Mouse (Mus musculus): ENCODE results near the gene Slc30a2.
"Not testable (repeated sequence)": the region's sequence is repeated elsewhere in the genome, so short reads cannot be mapped to it uniquely, and the experiment has no call there.

The Slc30a2 gene

DNA sequence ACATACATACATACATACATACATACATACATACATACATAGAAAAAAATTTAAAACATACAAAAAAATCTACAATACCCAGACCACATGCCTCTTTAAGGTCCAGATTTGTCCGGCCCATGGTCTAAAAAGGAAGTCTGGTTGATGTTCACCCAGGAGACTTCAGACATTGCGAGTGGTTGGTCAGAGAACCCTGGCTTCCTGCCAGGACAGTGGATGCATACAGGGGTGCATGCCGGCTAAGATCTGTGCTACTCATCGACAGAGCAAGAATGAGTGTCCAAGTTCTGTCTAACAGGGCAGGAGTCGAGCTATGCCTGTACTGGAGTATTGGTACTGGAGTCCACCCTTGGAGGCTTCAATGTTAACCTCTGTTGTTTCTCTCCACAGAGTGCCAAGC lies 18.3 kb upstream of the Slc30a2 start:
- DNase-seq = no peak

- DNase-seq = no peak
Measured at GRCm38 (mm10) chr4:134326859-134327530, 16.0 kb upstream of the Slc30a2 start.

DNA sequence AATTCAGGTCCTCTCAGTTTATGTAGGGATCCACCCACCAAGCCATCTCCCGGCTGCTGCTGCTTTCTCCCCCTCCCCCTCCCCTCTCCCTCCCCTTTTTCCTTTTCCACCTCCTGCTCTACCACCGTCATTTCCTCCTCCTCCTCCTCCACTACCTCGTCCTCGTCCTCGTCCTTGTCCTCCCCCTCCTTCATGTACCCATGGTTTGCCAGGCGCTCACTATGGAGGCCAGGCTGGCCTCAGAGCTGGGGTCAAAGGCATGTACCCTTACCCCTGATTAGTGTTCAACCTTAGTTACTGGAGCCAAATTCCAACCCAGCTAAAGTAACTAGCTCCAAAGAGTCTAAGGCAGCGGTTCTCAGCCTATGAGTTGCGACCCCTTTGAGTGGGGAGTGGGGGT lies 14.8 kb upstream of the Slc30a2 start:
- DNase-seq = no peak

GRCm38 (mm10) chr4:134328832-134329231 lies 14.1 kb upstream of the Slc30a2 start:
- no peak for DNase-seq

- DNase-seq = no peak
Measured at GRCm38 (mm10) chr4:134330281-134330680, 12.7 kb upstream of the Slc30a2 start.

- not testable (repeated sequence) for DNase-seq
Measured at GRCm38 (mm10) chr4:134341231-134341630, 1.8 kb upstream of the Slc30a2 start.

- DNase-seq = no peak
Measured at GRCm38 (mm10) chr4:134342213-134342779, 685 bp upstream of the Slc30a2 start.

DNA sequence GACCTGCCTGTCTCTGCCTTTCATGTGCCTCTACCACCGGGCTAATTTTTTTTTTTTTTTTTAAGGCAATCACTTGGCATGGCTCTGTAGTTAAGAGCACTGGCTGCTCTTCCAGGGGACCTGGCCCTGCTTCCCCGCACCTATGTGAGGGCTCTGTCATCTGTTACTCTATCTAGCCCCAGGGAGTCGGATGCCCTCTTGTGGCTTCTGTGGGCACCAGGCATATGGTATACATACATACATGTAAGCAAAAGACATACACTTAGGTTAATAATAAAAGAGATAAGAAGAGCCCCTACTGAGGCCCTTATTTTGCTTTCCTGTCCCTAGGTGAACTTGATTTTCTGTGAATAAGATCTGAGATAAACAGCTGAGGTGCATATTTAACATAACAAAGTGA lies 1.6 kb downstream of the Slc30a2 start:
- DNase-seq = no peak

- no peak for DNase-seq
Measured at GRCm38 (mm10) chr4:134345802-134346201, 2.8 kb downstream of the Slc30a2 start.

DNA sequence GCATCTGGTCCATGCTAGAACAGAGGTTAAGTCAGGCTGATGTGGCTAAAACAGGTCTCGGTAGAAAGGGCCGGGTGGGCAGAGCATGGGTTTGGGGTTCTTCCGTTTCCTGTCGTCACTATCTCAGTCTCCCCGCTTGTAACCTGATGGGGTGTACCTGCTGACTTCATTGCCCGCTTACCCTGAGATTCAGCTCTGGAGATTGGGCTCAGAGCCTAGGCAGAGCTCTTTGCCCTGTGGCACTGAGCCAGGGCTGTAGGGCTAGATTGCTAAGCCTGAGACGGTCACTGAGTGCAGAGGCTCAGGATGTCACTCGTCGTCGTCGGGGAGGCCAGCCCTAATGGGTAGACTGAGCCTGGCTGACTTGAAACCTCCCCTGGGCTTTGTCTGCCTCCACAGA lies 5.1 kb downstream of the Slc30a2 start:
- no peak for DNase-seq

- DNase-seq = no peak
Measured at GRCm38 (mm10) chr4:134348545-134348944, 5.6 kb downstream of the Slc30a2 start.

GRCm38 (mm10) chr4:134349829-134350228 lies 6.8 kb downstream of the Slc30a2 start:
- no peak for DNase-seq

GRCm38 (mm10) chr4:134350641-134351040 lies 7.7 kb downstream of the Slc30a2 start:
- no peak for DNase-seq

- DNase-seq = no peak
Measured at GRCm38 (mm10) chr4:134351329-134352260, 8.6 kb downstream of the Slc30a2 start.

DNA sequence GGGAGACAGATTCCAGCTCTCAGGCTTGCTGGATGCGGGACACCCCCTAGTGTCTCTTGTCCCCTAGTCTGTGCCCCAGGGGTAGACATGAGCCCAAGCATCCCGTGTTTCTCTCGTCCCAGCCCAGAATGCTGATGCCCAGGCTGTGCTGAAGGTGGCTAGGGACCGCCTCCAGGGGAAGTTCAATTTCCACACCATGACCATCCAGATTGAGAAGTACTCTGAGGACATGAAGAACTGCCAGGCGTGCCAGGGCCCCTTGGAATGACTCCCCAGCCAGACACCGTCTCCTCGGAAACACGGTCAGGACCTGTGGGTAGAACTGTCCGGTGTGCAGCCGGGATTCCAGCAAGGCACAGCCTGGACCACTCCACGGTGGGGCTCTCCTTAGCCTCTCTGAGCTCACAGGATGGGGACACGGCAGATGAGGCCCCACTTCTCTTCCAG lies 9.3 kb downstream of the Slc30a2 start:
- no peak for DNase-seq

GRCm38 (mm10) chr4:134352929-134353328 lies 9.9 kb downstream of the Slc30a2 start:
- DNase-seq = no peak

DNA sequence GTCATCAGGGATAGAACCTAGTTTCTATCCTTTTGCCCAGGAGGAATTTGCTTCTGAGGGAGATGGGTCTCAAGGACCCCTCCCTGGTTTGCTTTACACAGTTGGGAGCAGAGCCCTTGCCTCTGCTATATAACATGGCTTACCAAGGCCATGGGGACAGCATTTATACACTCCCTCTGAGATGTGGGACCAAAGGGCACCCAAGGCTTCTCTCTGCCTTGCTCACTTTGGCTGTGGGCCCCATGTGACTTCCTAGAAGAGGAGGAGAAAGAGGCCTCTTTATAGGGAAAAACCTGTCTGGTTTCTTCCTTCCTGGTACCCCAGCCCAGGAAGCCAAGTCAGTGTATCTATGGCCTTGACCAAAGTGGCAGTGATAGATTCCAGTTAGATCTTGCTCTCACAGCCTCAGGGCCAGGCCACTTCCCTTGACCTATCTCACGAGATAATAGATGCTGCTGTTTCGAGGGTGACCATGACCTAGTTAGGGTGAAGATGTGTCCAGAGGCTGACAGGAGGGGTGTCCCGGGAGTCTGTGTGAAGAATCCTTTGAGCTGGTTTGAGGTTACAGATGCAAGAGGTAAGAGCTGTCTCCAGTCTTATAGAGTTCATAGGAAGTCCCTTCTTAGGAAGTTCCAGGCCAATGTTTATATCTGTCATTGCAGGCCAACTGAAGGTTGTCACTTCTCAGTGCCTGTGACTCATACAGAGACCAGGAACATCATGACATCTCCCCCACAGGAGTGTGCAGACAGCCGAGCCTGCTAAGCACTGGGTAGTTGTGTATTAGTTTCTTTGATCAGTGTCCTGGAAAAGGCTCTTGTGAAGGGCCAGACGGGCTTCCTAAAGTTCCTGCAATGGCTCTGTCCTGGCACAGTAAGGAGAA lies 10.8 kb downstream of the Slc30a2 start:
- no peak for DNase-seq

- DNase-seq = no peak
Measured at GRCm38 (mm10) chr4:134355841-134356452, 13.0 kb downstream of the Slc30a2 start.

DNA sequence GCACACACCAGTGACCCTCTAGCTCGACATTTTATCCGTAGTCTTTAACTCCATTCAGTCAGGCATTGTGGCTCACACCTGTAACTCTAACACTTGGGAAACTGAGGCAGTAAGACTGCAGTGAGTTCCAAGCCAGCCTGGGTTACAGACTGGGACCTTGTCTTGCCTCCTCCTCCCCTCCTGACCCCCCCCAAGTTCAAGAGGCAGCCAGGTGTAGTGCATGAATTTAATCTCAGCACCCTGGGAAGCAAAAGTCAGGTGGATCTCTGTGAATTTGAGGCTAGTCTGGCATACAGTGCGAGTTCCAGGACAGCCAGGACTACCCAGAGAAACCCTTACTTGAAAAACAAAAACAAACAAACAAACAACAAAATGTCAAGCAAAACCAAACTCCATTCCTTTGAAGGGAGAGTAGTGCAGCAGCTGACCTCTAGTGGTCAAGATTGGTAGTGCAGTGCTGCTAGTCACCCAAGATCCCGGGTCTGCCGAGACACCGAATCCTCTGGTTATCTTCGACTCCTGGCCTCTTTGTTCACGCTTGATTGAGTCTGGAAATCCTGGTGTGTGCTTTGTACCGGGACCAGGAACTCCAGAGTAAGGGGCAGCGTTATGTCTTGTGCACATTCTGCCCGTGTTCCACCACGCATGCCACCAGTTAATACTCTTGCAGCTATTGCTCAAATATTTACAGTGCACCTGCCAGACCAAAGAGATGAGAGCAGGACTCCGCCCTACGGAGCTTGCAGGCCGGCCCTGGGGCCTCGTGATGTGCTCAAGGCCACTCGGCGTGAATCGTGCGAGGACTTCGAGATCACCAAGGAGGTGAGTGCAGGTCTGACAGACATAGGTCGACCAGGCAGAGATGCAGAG lies 13.8 kb downstream of the Slc30a2 start:
- DNase-seq = peak; percentile 73

DNA sequence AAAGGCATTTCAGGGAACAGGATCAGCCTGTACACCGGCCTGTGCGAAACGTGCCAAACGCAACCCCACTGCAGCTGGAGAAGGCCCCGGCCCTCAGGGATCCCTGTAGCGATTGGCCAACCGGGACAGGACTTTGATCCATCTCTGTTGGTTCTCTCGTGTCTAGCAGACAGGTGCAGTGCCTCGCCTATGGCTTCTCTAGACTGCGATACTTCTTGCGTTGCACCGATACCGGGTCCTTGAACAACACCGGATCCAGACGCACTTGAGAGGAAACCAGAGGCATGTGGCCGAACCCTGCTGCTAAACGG lies 14.4 kb downstream of the Slc30a2 start:
- DNase-seq = no peak

DNA sequence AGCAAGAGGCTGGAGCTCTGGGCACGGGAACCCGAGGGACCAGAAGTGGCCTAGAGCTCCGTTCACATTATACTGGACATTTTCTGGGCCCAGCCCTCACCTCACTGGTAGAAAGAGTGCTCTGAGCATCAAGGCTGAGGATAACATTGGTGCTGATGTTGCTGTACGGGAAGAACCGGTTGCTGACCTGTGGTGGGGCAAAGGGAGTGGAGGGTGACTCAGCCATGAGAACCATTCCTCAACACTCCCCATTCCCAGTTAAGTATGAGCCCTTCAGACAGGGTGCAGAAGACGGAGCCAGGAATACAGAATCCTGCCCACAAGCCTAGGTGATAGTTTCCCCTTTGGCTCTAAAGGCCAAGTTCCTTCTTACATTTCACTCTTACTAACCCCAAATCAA lies 16.7 kb downstream of the Slc30a2 start:
- DNase-seq = no peak

Data from thymus, postnatal 14 days (tissue).